ENCODE assay signal across 8 mouse cellular contexts in the genomic region with DNA sequence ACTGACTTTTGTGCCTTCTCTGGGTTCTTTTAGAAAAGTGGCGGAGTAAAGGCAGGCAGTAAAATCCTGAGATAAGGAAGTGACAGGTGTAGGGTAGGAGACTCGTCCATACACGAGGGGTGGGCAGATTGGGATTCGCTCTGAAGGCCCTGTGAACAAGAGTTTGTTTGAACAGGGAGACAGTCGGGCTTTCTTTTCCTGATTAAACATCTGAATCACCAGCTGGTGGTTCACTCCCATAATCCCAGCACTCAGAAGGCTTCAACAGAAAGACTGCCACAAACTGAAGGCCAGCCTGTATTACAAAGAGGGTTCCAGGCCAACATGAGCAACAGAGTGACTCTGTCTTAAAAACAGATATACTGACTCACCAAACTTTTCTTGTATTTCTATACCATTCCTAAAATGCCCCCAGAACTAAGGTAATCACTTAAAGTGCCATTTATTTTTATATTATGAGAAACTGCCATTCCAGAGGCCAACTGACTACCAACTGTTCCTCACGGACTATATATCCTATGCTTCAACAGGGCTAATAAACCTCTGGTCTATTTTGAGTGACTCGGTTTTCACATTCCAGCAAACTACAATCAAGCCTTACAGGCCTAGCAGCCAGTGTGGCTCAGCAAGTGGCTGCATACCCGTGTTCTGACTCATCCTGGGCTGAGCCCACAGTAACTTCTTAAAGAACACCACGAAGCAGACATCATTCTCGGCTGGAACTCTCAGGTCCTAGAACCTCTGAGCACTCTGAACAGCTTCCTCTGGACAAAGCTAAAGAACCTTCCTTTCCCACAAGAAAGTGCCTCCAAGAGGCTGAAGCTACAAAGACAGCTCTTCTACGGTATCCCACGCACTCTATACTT. TPM values are rescaled to one million over a fixed set of nuclear protein-coding genes. Genes with fewer than 3 reads are reported as not detected.
DNase-seq lines count a peak whose midpoint lies in the region; ATAC-seq and TF ChIP-seq lines count a peak whose summit lies in the region.
"Had no signal": no experiment of that assay in that cellular context is flagged by ENCODE, and none has a peak within 500 bp of the region (broad histone marks: within the 10 kb centered on the region; RNA-seq: fewer than 3 reads in every experiment).

No protein-coding gene starts in this region.

- H3K79me2 ChIP-seq in CH12.LX (replicated peaks; ENCODE audit: control insufficient read depth, extremely low read depth, insufficient read depth, poor library complexity, severe bottlenecking), result 0 out of 2 replicates have a peak, but pooled peaks cover 3% of the 10 kb centered on the region

- H3K27ac ChIP-seq in CH12.LX (ENCODE audit: insufficient read depth, low read depth), result no peak overlapping the region
- no peak overlapping the region for H3K27ac ChIP-seq in forebrain, postnatal 0 days (ENCODE audit: low read depth, low read length)

- ATAC-seq in forebrain, postnatal 0 days, result no peak

- no peak overlapping the region for H3K4me2 ChIP-seq in CH12.LX (ENCODE audit: insufficient read depth, low read depth, poor library complexity, severe bottlenecking)
- H3K4me2 ChIP-seq in forebrain, postnatal 0 days (ENCODE audit: low read depth), result no peak overlapping the region

- peaks cover 21 to 84% of the 10 kb centered on the region in 2 experiments for H3K4me1 ChIP-seq in CH12.LX (ENCODE audit: control insufficient read depth in 1 of 2, insufficient read depth in 2 of 2)
- peaks cover 6% of the 10 kb centered on the region for H3K4me1 ChIP-seq in forebrain, postnatal 0 days (ENCODE audit: insufficient read depth)

- TF ChIP-seq RAD21 in CH12.LX (IDR thresholded peaks at IDR 0.05; ENCODE audit: low read depth, low read length), result no peak

- H3K4me3 ChIP-seq in CH12.LX (replicated peaks in 1 of 3; ENCODE audit: low read depth in 2 of 3, low read length in 2 of 3, poor library complexity in 1 of 3), result no peak overlapping the region
- no peak overlapping the region for H3K4me3 ChIP-seq in forebrain, postnatal 0 days (ENCODE audit: low read depth, low read length)

- no peak overlapping the region for H3K9ac ChIP-seq in CH12.LX (ENCODE audit: insufficient read depth, low read depth)
- H3K9ac ChIP-seq in forebrain, postnatal 0 days, result no peak overlapping the region

- dilution Hi-C loops in CH12.LX (cut with MboI; ENCODE audit: extremely low pct_ligation_motif_present, extremely low pct_unique_long_range_greater_than_20kb, low sequenced_read_pairs), result no loop called here

- H3K27me3 ChIP-seq in CH12.LX (replicated peaks), result no peaks in the 10 kb centered on the region
- H3K27me3 ChIP-seq in forebrain, postnatal 0 days (ENCODE audit: insufficient read depth, low read length), result no peaks in the 10 kb centered on the region

- 76% methylated on average over 12 of the region's 12 CpGs for WGBS in forebrain, postnatal 0 days

- H3K36me3 ChIP-seq in CH12.LX (replicated peaks in 1 of 2; ENCODE audit: control insufficient read depth in 1 of 2, insufficient read depth in 1 of 2, low read length in 1 of 2), result peaks cover 3 to 49% of the 10 kb centered on the region in 2 experiments
- peaks cover 4% of the 10 kb centered on the region; the same call in 1 of the 2 replicates for H3K36me3 ChIP-seq in forebrain, postnatal 0 days (ENCODE audit: insufficient read depth)

- no peak for TF ChIP-seq EP300 in CH12.LX (IDR thresholded peaks at IDR 0.05; ENCODE audit: low read length)

- no peaks in the 10 kb centered on the region for H3K9me3 ChIP-seq in CH12.LX (replicated peaks; ENCODE audit: low read length)
- no peaks in the 10 kb centered on the region for H3K9me3 ChIP-seq in forebrain, postnatal 0 days (ENCODE audit: low read length)

- in situ Hi-C loops in CH12.LX (cut with MboI; ENCODE audit: low pct_ligation_motif_present, low pct_unique_long_range_greater_than_20kb, low sequenced_read_pairs), result no loop called here

- no peak for TF ChIP-seq CTCF in CH12.LX (conservative IDR thresholded peaks at IDR 0.05 in 1 of 2, IDR thresholded peaks at IDR 0.05 in 1 of 2; ENCODE audit: low read depth in 2 of 2, low read length in 2 of 2)
- no peak for TF ChIP-seq CTCF in forebrain, postnatal 0 days (IDR thresholded peaks at IDR 0.05; ENCODE audit: low read depth)

- DNase-seq in 3T3-L1 (ENCODE audit: low read depth, low spot score) (peak; percentile 99), CH12.LX (ENCODE audit: extremely low read depth) (no peak)
- DNase-seq in heart, adult 11 months, result peak; percentile 96
- peak; percentile 67 to 74 for DNase-seq in lung, adult 18-20 months
- DNase-seq in cerebellum, adult 11 months, result no peak
- DNase-seq in T-cell, adult 2 months (ENCODE audit: low spot score), result no peak
- no peak for DNase-seq in forebrain, postnatal 0 days

- TF ChIP-seq POLR2A in CH12.LX (IDR thresholded peaks at IDR 0.05; ENCODE audit: low read depth, low read length), result no peak

TF ChIP-seq in CH12.LX, 34 proteins besides CTCF, POLR2A, EP300 and RAD21:
- TF ChIP-seq TBP (conservative IDR thresholded peaks at IDR 0.05; ENCODE audit: low read depth, low read length) (no peak), MYC (IDR thresholded peaks at IDR 0.05; ENCODE audit: low read depth, low read length) (no peak), UBTF (IDR thresholded peaks at IDR 0.05; ENCODE audit: low read depth, low read length) (0 out of 2 replicates have a peak, but pooled peaks have one; percentile 31)

RNA-seq across cellular contexts. Expression of a gene that starts 18.3 kb away (rescaled TPM):
- total RNA-seq in CH12.LX (2012; rRNA removed) (163 and 168 TPM in 2 replicates), CH12.LX (2014; rRNA removed) (264 and 297 TPM in 2 replicates)
- 148 and 164 TPM in 2 replicates for polyA plus RNA-seq in CH12.LX (2012; ENCODE audit: insufficient read length, low read depth)
- total RNA-seq in forebrain, postnatal 0 days (2014; rRNA removed), result 121 and 142 TPM in 2 replicates
- polyA plus RNA-seq in forebrain, postnatal 0 days (2015; fragmentation: Nextera tagmentation; extraction: Ambion mirVana), result 119 and 129 TPM in 2 replicates

RNA-seq across cellular contexts. Expression of a gene that starts 18.6 kb away (rescaled TPM):
- total RNA-seq in CH12.LX (2012; rRNA removed) (21.0 and 28.0 TPM in 2 replicates), CH12.LX (2014; rRNA removed) (38.3 and 40.4 TPM in 2 replicates)
- polyA plus RNA-seq in CH12.LX (2012; ENCODE audit: insufficient read length, low read depth), result 22.2 and 27.7 TPM in 2 replicates
- total RNA-seq in forebrain, postnatal 0 days (2014; rRNA removed), result 70.9 and 81.0 TPM in 2 replicates
- polyA plus RNA-seq in forebrain, postnatal 0 days (2015; fragmentation: Nextera tagmentation; extraction: Ambion mirVana), result 20.2 and 25.7 TPM in 2 replicates

RNA-seq across cellular contexts. Expression of a gene that starts 48.7 kb away (rescaled TPM):
- total RNA-seq in CH12.LX (2012; rRNA removed) (not detected in 2 replicates), CH12.LX (2014; rRNA removed) (not detected in 2 replicates)
- polyA plus RNA-seq in CH12.LX (2012; ENCODE audit: insufficient read length, low read depth), result not detected in 2 replicates
- total RNA-seq in forebrain, postnatal 0 days (2014; rRNA removed), result not detected in 2 replicates
- not detected in 2 replicates for polyA plus RNA-seq in forebrain, postnatal 0 days (2015; fragmentation: Nextera tagmentation; extraction: Ambion mirVana)
- polyA plus RNA-seq: limb, embryonic 11.5 days had no signal

RNA-seq across cellular contexts. Expression of a gene that starts 54.9 kb away (rescaled TPM):
- total RNA-seq in CH12.LX (2012; rRNA removed) (11.4 and 11.9 TPM in 2 replicates), CH12.LX (2014; rRNA removed) (15.6 and 16.1 TPM in 2 replicates)
- polyA plus RNA-seq in CH12.LX (2012; ENCODE audit: insufficient read length, low read depth), result 16.6 and 20.7 TPM in 2 replicates
- total RNA-seq in forebrain, postnatal 0 days (2014; rRNA removed), result 41.5 and 50.3 TPM in 2 replicates
- 10.6 and 19.6 TPM in 2 replicates for polyA plus RNA-seq in forebrain, postnatal 0 days (2015; fragmentation: Nextera tagmentation; extraction: Ambion mirVana)

Comparison
In these comparisons a context has a peak if more than half of its experiments do, and no peak if none do; other contexts are left out.
1. DNase-seq: peak in 3T3-L1 (single experiment), heart, adult 11 months (single experiment) and lung, adult 18-20 months (2 of 2); none in CH12.LX (single experiment), cerebellum, adult 11 months (single experiment), T-cell, adult 2 months (single experiment) and forebrain, postnatal 0 days (single experiment).